Mouse (Mus musculus): ENCODE data around the gene Hnrnph3. TPM values are rescaled to one million over a fixed set of nuclear protein-coding genes. Genes with fewer than 3 reads are reported as not detected.
A peak's percentile ranks its signal among the peaks of the same experiment; 100 is the strongest.

The Hnrnph3 gene
- polyA plus RNA-seq, 1 experiment from 2014 or later, result 116 TPM

DNA sequence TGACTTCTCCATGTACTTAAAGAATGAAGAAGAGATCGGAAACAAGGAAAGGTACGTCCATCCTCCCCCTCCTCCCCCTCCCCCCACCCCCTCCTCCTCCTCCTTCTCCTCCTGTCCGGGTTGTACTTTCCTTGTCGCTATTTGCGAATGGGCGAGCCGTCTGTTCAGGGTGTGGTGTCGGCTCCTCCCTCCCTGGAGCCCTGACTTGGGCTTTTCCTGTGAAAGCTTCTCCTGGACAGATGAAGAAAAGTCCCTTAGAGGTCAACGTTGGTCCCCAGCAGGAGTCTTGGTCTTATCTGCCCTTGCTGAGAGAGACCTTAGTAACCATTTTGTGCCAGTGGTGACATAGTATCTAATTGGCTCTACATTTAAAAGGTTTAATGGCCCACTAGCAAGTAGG is 30.0 kb downstream of the Hnrnph3 start:
- 90% methylated on average over 8 of the region's 9 CpGs for WGBS
- no peaks in the 10 kb centered on the region for H3K9me3 ChIP-seq (ENCODE audit: control insufficient read depth, low read length)
- DNase-seq (ENCODE audit: low spot score) (no peak), ATAC-seq (ENCODE audit: insufficient number of reproducible peaks, low FRiP score, low TSS enrichment, low read depth) (no peak)
- no peak overlapping the region for H3K4me3 ChIP-seq (ENCODE audit: low read depth, low read length)
- peaks cover 15% of the 10 kb centered on the region for H3K36me3 ChIP-seq (ENCODE audit: control insufficient read depth, insufficient read depth, low read length)
- H3K4me1 ChIP-seq (ENCODE audit: control insufficient read depth, insufficient read depth, low read length), result no peaks in the 10 kb centered on the region
- H3K27ac ChIP-seq (replicated peaks; ENCODE audit: low read depth, low read length), result no peak overlapping the region
- H3K4me2 ChIP-seq (ENCODE audit: low read depth, severe bottlenecking), result no peak overlapping the region
- H3K9ac ChIP-seq (ENCODE audit: low read length), result no peak overlapping the region
- H3K27me3 ChIP-seq (ENCODE audit: control insufficient read depth, insufficient read depth, low read length), result no peaks in the 10 kb centered on the region

DNA sequence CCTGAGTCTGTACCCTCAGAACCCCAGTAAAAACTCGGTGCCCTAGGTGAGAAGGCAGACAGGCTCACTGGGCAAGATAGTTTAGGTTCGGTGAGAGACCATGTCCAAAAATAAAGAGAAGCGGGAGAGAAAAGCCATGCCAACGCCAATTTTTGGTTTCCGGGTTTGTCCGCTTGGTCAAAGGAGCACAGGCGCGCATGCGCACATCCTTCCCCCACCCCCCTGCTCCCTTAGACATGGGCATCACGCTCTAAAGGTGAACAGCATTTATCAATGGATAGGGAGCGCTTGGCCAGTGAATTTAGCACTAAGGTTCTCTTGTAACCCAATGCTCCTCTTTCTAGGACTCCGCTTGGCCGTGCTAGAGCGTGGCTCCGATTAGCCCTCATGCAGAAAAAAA is 33.4 kb downstream of the Hnrnph3 start:
- Histone ChIP-seq H3K4me1 (ENCODE audit: control insufficient read depth, insufficient read depth, low read length) (no peaks in the 10 kb centered on the region), H3K4me2 (ENCODE audit: low read depth, severe bottlenecking) (no peak overlapping the region), H3K4me3 (ENCODE audit: low read depth, low read length) (no peak overlapping the region), H3K27me3 (ENCODE audit: control insufficient read depth, insufficient read depth, low read length) (no peaks in the 10 kb centered on the region), H3K9me3 (ENCODE audit: control insufficient read depth, low read length) (no peaks in the 10 kb centered on the region), H3K27ac (replicated peaks; ENCODE audit: low read depth, low read length) (no peak overlapping the region), H3K36me3 (ENCODE audit: control insufficient read depth, insufficient read depth, low read length) (peaks cover 5% of the 10 kb centered on the region), H3K9ac (ENCODE audit: low read length) (no peak overlapping the region)
- ATAC-seq (ENCODE audit: insufficient number of reproducible peaks, low FRiP score, low TSS enrichment, low read depth), result no peak
- DNase-seq (ENCODE audit: low spot score), result no peak
- 92% methylated on average over 15 of the region's 15 CpGs for WGBS

DNA sequence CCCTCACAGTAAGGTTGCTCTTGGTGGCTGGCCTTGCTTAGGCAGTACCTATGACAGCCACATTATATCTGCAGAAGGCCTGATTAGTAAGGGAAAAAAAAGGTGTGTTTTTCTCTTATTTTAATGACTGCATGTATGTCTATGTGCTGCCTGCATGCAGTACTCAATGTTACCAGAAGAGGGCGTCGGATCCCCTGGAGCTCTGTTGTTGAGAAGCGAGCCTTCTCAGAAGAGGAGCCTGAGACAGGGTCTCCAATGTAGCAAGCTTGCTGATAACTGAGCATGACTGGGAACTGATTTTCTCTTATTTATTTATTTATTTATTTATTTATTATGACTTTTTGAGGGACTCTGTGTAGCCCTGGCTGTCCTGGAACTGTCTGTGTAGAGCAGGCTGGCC is 36.7 kb downstream of the Hnrnph3 start:
- ATAC-seq (ENCODE audit: insufficient number of reproducible peaks, low FRiP score, low TSS enrichment, low read depth), result no peak
- no peaks in the 10 kb centered on the region for H3K36me3 ChIP-seq (ENCODE audit: control insufficient read depth, insufficient read depth, low read length)
- 29% methylated on average over 3 of the region's 3 CpGs for WGBS

DNA sequence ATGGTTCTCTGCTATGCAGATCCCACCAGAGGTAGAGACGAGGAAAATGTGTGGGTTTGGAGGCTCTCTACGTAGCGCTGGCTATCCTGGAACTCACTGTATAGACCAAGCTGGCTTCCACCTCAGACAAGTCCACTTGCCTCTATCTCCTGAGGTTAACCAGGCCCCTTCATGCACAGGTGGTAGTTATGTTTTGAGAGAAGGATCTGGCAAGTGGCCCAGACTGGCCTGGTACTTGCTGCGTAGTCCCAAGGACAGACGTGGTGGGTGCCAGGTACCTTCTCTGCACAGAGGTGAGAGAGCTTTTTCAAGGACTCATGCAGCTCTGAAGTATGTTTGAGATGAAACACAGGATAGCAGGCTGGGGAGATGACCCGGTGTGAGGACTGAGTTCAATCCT is 39.5 kb downstream of the Hnrnph3 start:
- ATAC-seq (ENCODE audit: insufficient number of reproducible peaks, low FRiP score, low TSS enrichment, low read depth), result no peak
- Histone ChIP-seq H3K36me3 (ENCODE audit: control insufficient read depth, insufficient read depth, low read length) (no peaks in the 10 kb centered on the region), H3K9ac (ENCODE audit: low read length) (no peak overlapping the region)

More for the DNA sequence above, 36.7 kb downstream of the Hnrnph3 start:
- Histone ChIP-seq H3K4me3 (ENCODE audit: low read depth, low read length) (no peak overlapping the region), H3K27me3 (ENCODE audit: control insufficient read depth, insufficient read depth, low read length) (no peaks in the 10 kb centered on the region), H3K9ac (ENCODE audit: low read length) (no peak overlapping the region), H3K27ac (replicated peaks; ENCODE audit: low read depth, low read length) (no peak overlapping the region), H3K4me2 (ENCODE audit: low read depth, severe bottlenecking) (no peak overlapping the region), H3K9me3 (ENCODE audit: control insufficient read depth, low read length) (no peaks in the 10 kb centered on the region), H3K4me1 (ENCODE audit: control insufficient read depth, insufficient read depth, low read length) (no peaks in the 10 kb centered on the region)
- peak; percentile 73 for DNase-seq (ENCODE audit: low spot score)

DNA sequence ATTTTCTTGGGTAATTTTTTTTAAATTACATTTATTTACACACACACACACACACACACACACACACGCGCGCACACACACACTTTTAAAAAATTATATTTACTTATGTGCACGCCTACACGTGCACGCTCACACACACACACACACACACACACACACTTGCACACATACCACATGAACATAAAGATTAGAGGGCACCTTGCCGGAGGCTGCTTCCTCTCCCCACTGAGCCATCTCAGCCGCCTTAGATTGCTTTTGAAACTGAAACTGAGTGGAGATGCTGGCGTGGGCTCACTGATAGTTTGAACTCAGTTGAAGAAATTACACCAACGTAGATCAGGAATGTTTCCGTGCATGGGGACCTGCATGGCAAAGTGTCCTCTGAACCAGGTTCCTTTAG is 39.9 kb downstream of the Hnrnph3 start:
- ATAC-seq (ENCODE audit: insufficient number of reproducible peaks, low FRiP score, low TSS enrichment, low read depth), result no peak
- H3K4me3 ChIP-seq (ENCODE audit: low read depth, low read length), result no peak overlapping the region
- 0 out of 2 replicates have a peak, but pooled peaks cover 2% of the 10 kb centered on the region for H3K4me1 ChIP-seq (ENCODE audit: control insufficient read depth, insufficient read depth, low read length)
- H3K4me2 ChIP-seq (ENCODE audit: low read depth, severe bottlenecking), result no peak overlapping the region
- no peaks in the 10 kb centered on the region for H3K9me3 ChIP-seq (ENCODE audit: control insufficient read depth, low read length)
- no peaks in the 10 kb centered on the region for H3K36me3 ChIP-seq (ENCODE audit: control insufficient read depth, insufficient read depth, low read length)
- no peak overlapping the region for H3K9ac ChIP-seq (ENCODE audit: low read length)
- H3K27ac ChIP-seq (replicated peaks; ENCODE audit: low read depth, low read length), result no peak overlapping the region
- DNase-seq (ENCODE audit: low spot score), result no peak
- no peaks in the 10 kb centered on the region for H3K27me3 ChIP-seq (ENCODE audit: control insufficient read depth, insufficient read depth, low read length)
- WGBS, result 93% methylated on average over 11 of the region's 11 CpGs

More for the DNA sequence above, 39.5 kb downstream of the Hnrnph3 start:
- H3K9me3 ChIP-seq (ENCODE audit: control insufficient read depth, low read length), result no peaks in the 10 kb centered on the region
- no peak overlapping the region for H3K4me2 ChIP-seq (ENCODE audit: low read depth, severe bottlenecking)
- H3K27me3 ChIP-seq (ENCODE audit: control insufficient read depth, insufficient read depth, low read length), result no peaks in the 10 kb centered on the region
- no peak overlapping the region for H3K4me3 ChIP-seq (ENCODE audit: low read depth, low read length)
- no peak for DNase-seq (ENCODE audit: low spot score)
- H3K4me1 ChIP-seq (ENCODE audit: control insufficient read depth, insufficient read depth, low read length), result 0 out of 2 replicates have a peak, but pooled peaks cover 2% of the 10 kb centered on the region
- no peak overlapping the region for H3K27ac ChIP-seq (replicated peaks; ENCODE audit: low read depth, low read length)
- 94% methylated on average over 6 of the region's 6 CpGs for WGBS

- H3K9ac ChIP-seq (ENCODE audit: low read length), result peak within 1 kb of the TSS; percentile 86
- H3K4me1 ChIP-seq (ENCODE audit: control insufficient read depth, insufficient read depth, low read length), result 0 out of 2 replicates have a peak, but pooled peaks cover 2% of the 10 kb centered on the region
- ATAC-seq (ENCODE audit: insufficient number of reproducible peaks, low FRiP score, low TSS enrichment, low read depth) (peak; percentile 88), DNase-seq (ENCODE audit: low spot score) (peak; percentile 88)
- H3K4me2 ChIP-seq (ENCODE audit: low read depth, severe bottlenecking), result peak within 1 kb of the TSS; percentile 61
- H3K27me3 ChIP-seq (ENCODE audit: control insufficient read depth, insufficient read depth, low read length), result no peaks in the 10 kb centered on the region
- under 1% methylated on average over 77 of the region's 77 CpGs for WGBS
- H3K27ac ChIP-seq (replicated peaks; ENCODE audit: low read depth, low read length), result 0 out of 2 replicates have a peak within 1 kb of the TSS, but pooled peaks have one; percentile 52
- H3K9me3 ChIP-seq (ENCODE audit: control insufficient read depth, low read length), result no peaks in the 10 kb centered on the region
- no peaks in the 10 kb centered on the region; the same call in 1 of the 2 replicates for H3K36me3 ChIP-seq (ENCODE audit: control insufficient read depth, insufficient read depth, low read length)
- H3K4me3 ChIP-seq (ENCODE audit: low read depth, low read length), result peak within 1 kb of the TSS; percentile 96
These were observed 43.7 kb downstream of the Hnrnph3 start, which contains the start of gene Rufy2 for GRCm38 (mm10) chr10:62980039-62980954. Gene Rufy2, plus strand, starts transcription at chr10:62980223.

- H3K27me3 ChIP-seq (ENCODE audit: control insufficient read depth, insufficient read depth, low read length), result no peaks in the 10 kb centered on the region
- DNase-seq (ENCODE audit: low spot score), result no peak
- H3K27ac ChIP-seq (replicated peaks; ENCODE audit: low read depth, low read length), result no peak overlapping the region
- peak overlapping the region; percentile 61 for H3K4me2 ChIP-seq (ENCODE audit: low read depth, severe bottlenecking)
- ATAC-seq (ENCODE audit: insufficient number of reproducible peaks, low FRiP score, low TSS enrichment, low read depth), result no peak
- 9% methylated on average over 10 of the region's 10 CpGs for WGBS
- 0 out of 2 replicates have a peak, but pooled peaks cover 2% of the 10 kb centered on the region for H3K4me1 ChIP-seq (ENCODE audit: control insufficient read depth, insufficient read depth, low read length)
- no peaks in the 10 kb centered on the region for H3K9me3 ChIP-seq (ENCODE audit: control insufficient read depth, low read length)
- H3K9ac ChIP-seq (ENCODE audit: low read length), result peak overlapping the region; percentile 47; the same call in 1 of the 2 replicates
- H3K4me3 ChIP-seq (ENCODE audit: low read depth, low read length), result peak overlapping the region; percentile 96
- H3K36me3 ChIP-seq (ENCODE audit: control insufficient read depth, insufficient read depth, low read length), result no peaks in the 10 kb centered on the region; the same call in 1 of the 2 replicates
These were observed 44.4 kb downstream of the Hnrnph3 start for GRCm38 (mm10) chr10:62979667-62980038.

DNA sequence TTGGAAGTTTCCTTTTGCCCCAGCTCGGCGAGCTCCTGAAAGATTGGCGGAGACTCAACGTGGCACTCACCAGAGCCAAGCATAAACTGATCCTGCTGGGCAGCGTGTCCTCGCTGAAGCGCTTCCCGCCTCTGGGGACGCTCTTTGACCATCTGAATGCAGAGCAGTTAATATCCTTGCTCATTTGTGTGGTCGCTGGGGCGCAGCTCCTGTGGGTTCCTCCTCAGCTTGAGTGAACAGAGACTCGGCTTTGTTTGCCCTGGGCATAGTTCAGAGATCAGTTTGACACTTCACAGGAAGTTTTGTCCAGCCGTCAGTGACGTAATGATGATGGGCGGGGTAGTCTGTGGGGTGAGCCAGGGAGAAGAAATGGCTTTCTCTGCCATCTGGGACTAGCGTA is 52.2 kb downstream of the Hnrnph3 start:
- no peak for ATAC-seq (ENCODE audit: insufficient number of reproducible peaks, low FRiP score, low TSS enrichment, low read depth)
- 86% methylated on average over 16 of the region's 16 CpGs for WGBS
- H3K36me3 ChIP-seq (ENCODE audit: control insufficient read depth, insufficient read depth, low read length), result peaks cover 20% of the 10 kb centered on the region
- no peak overlapping the region for H3K4me3 ChIP-seq (ENCODE audit: low read depth, low read length)
- no peaks in the 10 kb centered on the region for H3K9me3 ChIP-seq (ENCODE audit: control insufficient read depth, low read length)
- H3K4me2 ChIP-seq (ENCODE audit: low read depth, severe bottlenecking), result no peak overlapping the region
- no peaks in the 10 kb centered on the region for H3K4me1 ChIP-seq (ENCODE audit: control insufficient read depth, insufficient read depth, low read length)
- DNase-seq (ENCODE audit: low spot score), result no peak
- no peaks in the 10 kb centered on the region for H3K27me3 ChIP-seq (ENCODE audit: control insufficient read depth, insufficient read depth, low read length)
- H3K27ac ChIP-seq (replicated peaks; ENCODE audit: low read depth, low read length), result no peak overlapping the region
- no peak overlapping the region for H3K9ac ChIP-seq (ENCODE audit: low read length)

Data from limb, embryonic 11.5 days (tissue).